Mouse (Mus musculus): ENCODE data around the gene Colgalt2.
"Not testable (repeated sequence)": the region's sequence is repeated elsewhere in the genome, so short reads cannot be mapped to it uniquely, and the experiment has no call there.

Colgalt2 gene

GRCm38 (mm10) chr1:152399790-152400555 is at the start of gene Colgalt2:
Gene Colgalt2, plus strand, starts transcription at chr1:152399830.
- ATAC-seq (ENCODE audit: insufficient number of reproducible peaks, low FRiP score, low TSS enrichment): peak; percentile 81

GRCm38 (mm10) chr1:152356721-152357120 is 42.9 kb upstream of the Colgalt2 start:
- no peak for ATAC-seq (ENCODE audit: insufficient number of reproducible peaks, low FRiP score, low TSS enrichment)

DNA sequence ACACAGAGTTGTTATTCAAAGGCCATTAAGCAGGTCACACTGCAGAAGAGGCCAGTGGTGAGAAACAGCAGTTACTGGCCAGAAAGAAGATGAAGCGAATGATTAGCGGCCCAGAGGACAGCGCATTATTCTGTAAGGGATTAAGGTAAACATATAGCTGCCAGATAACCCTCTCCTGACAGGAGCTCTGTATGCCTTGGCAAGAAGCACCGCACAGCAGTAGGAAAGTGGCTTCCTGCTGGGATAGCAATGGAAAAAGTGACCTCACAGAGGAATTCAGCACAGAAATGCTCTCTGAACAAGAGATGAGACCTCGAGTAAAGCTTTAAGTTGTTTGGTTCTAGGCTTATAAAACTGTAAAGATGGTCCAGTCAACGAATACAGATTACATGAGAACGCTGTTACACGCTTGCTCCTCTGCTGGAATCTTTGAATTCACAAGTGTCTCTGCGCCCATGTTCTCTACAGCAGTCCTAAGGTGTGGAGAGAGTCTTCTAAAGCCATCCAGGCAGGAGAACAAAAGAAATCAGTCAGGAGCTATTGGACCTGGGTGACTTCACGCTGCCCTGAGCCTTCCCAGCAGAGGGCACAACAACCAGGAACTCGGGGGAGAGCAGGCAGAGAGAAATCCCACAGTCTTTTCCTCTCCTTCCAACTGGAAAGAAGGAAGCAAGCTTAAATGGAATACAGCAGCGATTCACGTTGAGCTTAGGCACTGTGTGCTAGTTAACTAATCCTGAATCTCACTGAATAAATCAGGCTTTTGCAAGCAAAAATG is 31.1 kb upstream of the Colgalt2 start:
- peak; percentile 56; the same call in 1 of the 2 replicates for ATAC-seq (ENCODE audit: insufficient number of reproducible peaks, low FRiP score, low TSS enrichment)

DNA sequence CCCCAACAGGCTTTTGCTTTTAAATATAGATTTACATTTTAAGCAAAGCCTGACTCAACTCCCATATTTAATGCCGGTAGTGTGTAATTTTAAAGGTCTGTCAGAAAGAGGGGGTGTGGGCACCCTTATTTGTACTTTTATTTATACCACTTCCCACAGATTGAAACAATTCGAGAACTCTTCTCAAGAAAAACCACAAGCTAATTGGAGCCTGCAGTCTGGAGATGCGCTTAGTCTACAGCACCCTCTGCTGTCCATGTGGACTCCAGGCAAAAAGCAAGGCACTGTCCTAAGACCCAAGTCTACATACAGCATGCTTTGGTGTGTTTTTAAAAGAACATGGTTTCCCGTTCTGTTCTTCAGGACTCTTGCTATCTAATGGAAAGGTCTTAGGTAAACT is 30.5 kb upstream of the Colgalt2 start:
- ATAC-seq (ENCODE audit: insufficient number of reproducible peaks, low FRiP score, low TSS enrichment): peak; percentile 82

DNA sequence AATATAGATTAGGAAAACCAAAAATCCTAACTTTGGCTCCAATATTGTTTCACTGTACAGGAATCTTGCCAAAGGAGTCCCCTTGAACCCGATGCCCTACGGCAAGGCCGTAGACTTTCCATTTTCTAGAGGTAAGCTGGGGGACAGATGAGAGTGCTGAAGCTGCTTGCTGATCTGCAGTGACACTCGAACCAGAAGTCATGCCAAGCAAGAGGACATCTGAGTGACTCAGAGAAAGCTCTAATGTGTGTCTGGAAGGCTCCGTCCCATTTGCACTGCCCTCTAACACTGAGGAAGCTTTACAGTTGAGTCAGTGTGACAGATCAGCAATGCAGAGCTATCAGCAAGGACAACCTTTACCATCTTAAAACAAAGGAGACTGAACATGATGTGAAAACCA is 21.3 kb upstream of the Colgalt2 start:
- ATAC-seq (ENCODE audit: insufficient number of reproducible peaks, low FRiP score, low TSS enrichment): no peak

- ATAC-seq (ENCODE audit: insufficient number of reproducible peaks, low FRiP score, low TSS enrichment): no peak
Measured at GRCm38 (mm10) chr1:152384589-152384988, 15.0 kb upstream of the Colgalt2 start.

DNA sequence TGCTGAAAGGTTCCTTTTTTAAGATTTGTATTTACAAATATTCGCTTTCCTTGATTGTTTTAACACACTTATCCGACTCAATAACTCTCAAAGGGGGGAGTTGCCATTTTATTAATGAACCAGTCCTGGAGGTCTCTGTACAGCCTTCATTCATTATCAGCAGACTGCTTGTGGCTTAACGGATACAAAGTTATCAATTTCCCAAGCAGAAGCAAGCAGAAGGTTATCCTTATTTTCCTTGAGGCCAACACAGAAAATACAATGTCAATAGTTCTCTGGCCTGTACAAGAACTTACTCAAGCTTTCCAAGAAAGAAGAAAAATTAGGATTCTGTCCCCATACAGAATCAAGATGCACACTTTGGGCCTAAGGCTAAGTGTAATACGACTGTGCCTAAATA is 13.9 kb upstream of the Colgalt2 start:
- not testable (repeated sequence) for ATAC-seq (ENCODE audit: insufficient number of reproducible peaks, low FRiP score, low TSS enrichment)

GRCm38 (mm10) chr1:152386188-152386835 is 13.3 kb upstream of the Colgalt2 start, which contains the start of gene Tsen15:
Gene Tsen15, minus strand, starts transcription at chr1:152386688.
- ATAC-seq (ENCODE audit: insufficient number of reproducible peaks, low FRiP score, low TSS enrichment): peak; percentile 97

GRCm38 (mm10) chr1:152389271-152389670 is 10.4 kb upstream of the Colgalt2 start:
- no peak for ATAC-seq (ENCODE audit: insufficient number of reproducible peaks, low FRiP score, low TSS enrichment)

- ATAC-seq (ENCODE audit: insufficient number of reproducible peaks, low FRiP score, low TSS enrichment): no peak
Measured at GRCm38 (mm10) chr1:152394137-152394536, 5.5 kb upstream of the Colgalt2 start.

GRCm38 (mm10) chr1:152394956-152395515 is 4.6 kb upstream of the Colgalt2 start:
- no peak for ATAC-seq (ENCODE audit: insufficient number of reproducible peaks, low FRiP score, low TSS enrichment)

- ATAC-seq (ENCODE audit: insufficient number of reproducible peaks, low FRiP score, low TSS enrichment): no peak
Measured at GRCm38 (mm10) chr1:152398708-152399107, 922 bp upstream of the Colgalt2 start.

DNA sequence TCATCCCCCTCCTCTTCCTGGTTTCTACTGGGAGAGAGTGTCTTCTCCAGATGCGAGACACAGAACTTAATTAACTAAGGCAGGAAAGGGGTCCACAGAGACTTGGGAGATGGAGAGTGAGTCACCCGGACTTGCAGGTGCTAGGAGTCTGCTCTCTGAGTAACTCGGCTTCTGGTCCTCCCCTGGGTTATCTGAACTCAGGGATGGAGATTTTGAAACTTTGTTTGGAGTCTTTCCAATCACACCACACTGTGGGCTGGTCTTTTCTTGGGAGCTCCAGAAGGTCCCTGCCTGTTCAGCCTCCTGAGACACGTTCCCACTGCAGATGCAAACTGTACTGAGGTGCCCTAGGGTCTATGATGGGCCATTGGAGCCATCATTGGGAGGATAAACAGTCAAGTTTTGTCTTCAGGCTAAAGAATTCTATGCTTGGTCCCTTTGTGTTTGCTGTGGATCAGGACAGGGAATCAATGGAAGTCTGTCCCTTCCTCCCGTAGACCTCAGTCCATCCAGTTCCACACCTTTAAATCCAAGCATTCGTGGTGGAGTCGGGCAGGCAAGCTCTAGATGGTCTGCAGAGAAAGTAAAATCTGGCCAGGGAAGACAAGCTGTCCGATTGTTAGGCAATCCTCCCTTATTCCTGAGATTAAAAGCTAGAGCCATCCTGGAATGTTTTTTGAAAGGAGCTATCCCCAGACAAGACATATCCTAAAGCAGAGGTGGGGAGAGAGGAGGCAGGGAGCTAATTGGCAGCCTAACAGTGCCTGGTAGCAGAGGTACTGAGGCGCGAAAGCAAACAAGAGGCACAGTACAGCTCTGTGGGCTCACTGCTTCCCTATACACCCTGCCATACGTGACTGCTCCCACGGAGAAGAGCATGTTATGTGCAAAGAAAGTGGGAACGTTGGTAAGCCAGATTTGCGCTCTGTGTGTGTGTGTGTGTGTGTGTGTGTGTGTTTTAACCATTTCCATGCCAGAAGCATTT is 1.2 kb downstream of the Colgalt2 start:
- no peak for ATAC-seq (ENCODE audit: insufficient number of reproducible peaks, low FRiP score, low TSS enrichment)

DNA sequence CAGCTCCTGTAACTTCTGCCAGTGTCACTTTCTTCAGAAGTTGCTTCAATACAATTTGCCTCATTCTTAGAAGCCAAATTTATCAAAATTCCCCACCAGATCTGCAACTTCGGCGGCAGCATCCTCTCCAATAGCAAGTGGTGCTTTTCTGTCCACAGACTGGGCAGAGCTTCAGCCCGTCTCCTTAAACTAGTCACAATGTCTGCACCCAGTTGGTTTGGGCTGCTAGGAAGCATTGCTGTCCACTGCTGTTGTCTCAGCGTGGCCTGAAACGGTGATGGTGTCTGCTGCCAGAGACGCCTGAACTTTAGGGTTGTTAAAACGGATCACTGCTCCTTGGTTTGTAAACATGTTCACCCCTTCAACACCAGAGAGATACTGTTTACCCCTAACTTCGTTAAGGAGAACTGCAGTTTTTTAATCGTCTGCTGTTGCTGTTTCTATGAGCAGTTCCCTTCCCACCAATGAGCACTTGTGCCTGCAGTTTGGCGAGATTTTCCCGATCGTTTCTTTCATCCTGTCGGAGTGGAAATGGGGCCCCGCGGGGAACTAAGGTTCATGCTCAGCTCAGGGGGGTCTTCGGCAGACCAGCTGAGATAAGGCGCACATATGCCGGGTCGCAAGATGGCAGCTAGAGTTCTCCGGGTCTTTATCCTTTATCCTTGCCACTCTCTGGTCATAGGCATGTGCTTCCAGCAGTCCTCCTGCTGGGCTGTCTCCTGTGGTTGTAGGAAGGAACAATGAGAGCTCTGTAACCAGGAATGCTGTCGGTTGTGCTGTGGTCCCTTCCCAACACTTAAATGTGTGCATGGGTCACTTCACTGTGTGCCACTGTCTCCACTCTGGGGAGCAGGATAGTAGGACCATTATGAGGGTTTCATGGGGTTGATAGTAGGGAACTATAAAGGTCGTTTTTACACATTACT is 7.7 kb downstream of the Colgalt2 start:
- ATAC-seq (ENCODE audit: insufficient number of reproducible peaks, low FRiP score, low TSS enrichment): no peak

GRCm38 (mm10) chr1:152409356-152409755 is 9.7 kb downstream of the Colgalt2 start:
- ATAC-seq (ENCODE audit: insufficient number of reproducible peaks, low FRiP score, low TSS enrichment): no peak

DNA sequence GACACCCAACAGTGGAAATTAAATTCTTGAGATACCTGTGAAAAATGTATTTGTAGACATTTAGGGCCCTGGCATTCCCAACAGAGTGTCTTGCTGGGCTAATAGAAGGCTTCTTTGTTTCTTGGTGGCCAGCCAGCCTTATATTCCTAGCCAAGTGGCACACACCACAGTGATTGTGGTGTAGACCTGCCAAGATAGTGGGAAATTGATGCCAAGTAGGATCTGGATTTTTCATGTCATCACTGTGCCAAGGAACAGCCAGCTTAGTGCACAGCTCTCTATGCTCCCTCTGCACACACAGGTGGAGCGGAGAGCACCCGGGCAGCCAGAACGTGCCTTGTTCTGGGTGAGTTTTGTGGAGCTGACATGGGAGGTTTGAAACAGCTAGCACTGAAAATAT is 11.0 kb downstream of the Colgalt2 start:
- peak; percentile 87 for ATAC-seq (ENCODE audit: insufficient number of reproducible peaks, low FRiP score, low TSS enrichment)

- no peak for ATAC-seq (ENCODE audit: insufficient number of reproducible peaks, low FRiP score, low TSS enrichment)
Measured at GRCm38 (mm10) chr1:152413116-152413515, 13.5 kb downstream of the Colgalt2 start.

GRCm38 (mm10) chr1:152413961-152414360 is 14.3 kb downstream of the Colgalt2 start:
- ATAC-seq (ENCODE audit: insufficient number of reproducible peaks, low FRiP score, low TSS enrichment): no peak
